Mouse (Mus musculus) spleen, adult 2 months (tissue): ENCODE results near the gene Hist1h4a.
"Not testable (repeated sequence)": the region's sequence is repeated elsewhere in the genome, so short reads cannot be mapped to it uniquely, and the experiment has no call there.

ENCODE experiments used
- CTCF ChIP-seq: fragments of 200-500 bp; IDR thresholded peaks from 2 replicates; pipeline ENCODE4 v1.5.1; 2011; ENCODE audit warnings: mild to moderate bottlenecking, inconsistent platforms; ENCODE audit not compliant: insufficient read depth, insufficient read length, insufficient replicate concordance; ENCODE audit errors: extremely low read depth
- POLR2A ChIP-seq: fragments of 200-500 bp; IDR thresholded peaks from 2 replicates; pipeline ENCODE4 v1.6.1; 2011; ENCODE audit warnings: low read depth, low read length, inconsistent platforms

DNA sequence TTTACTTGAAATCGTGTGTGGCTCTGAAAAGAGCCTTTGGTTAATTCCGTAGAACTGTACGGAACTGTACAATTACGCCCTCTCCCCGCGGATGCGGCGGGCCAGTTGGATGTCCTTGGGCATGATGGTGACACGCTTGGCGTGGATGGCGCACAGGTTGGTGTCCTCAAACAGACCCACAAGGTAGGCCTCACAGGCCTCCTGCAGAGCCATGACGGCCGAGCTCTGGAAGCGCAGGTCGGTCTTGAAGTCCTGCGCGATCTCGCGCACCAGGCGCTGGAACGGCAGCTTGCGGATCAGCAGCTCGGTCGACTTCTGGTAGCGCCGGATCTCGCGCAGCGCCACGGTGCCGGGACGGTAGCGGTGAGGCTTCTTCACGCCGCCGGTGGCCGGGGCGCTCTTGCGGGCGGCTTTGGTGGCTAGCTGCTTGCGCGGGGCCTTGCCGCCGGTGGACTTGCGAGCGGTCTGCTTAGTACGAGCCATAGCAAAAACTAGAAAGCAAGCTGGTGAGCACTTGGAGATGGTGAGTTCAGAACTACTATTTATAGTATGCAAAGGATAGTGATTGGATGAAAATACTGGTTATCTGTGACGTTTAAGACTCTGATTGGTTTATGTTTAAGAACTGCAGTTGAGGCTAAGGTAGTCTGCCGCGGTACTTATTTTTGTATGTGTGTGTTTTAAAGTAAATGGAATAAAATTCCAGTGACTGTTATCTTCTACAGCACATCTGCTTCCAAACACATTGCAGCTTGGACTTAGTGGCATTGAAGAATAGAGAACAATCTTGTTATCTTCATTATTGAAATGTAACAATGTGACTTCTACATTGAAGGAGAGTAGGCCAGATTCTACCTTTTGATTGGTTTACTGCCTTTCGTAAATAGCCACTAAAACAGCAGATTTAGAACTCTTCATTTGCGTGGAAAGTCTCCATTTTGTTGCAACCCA lies 1.1 kb upstream of the Hist1h4a start, which contains the start of gene Hist1h3a:
- TF ChIP-seq CTCF, result not testable (repeated sequence)
- TF ChIP-seq POLR2A, result peak; percentile 66
